Mouse (Mus musculus): ENCODE results near the gene Kng2.
"Not testable (repeated sequence)": the region's sequence is repeated elsewhere in the genome, so short reads cannot be mapped to it uniquely, and the experiment has no call there.

The Kng2 gene

GRCm38 (mm10) chr16:23028966-23029600 lies at the start of gene Kng2:
Gene Kng2 (minus strand): TSS chr16:23029482.
- DNase-seq (ENCODE audit: low read depth): peak; percentile 25

- not testable (repeated sequence) for DNase-seq (ENCODE audit: low read depth)
Measured at GRCm38 (mm10) chr16:23077516-23077915, 48.2 kb upstream of the Kng2 start.

GRCm38 (mm10) chr16:23060781-23061325 lies 31.6 kb upstream of the Kng2 start:
- not testable (repeated sequence) for DNase-seq (ENCODE audit: low read depth)

- DNase-seq (ENCODE audit: low read depth): not testable (repeated sequence)
Measured at GRCm38 (mm10) chr16:23059630-23060029, 30.3 kb upstream of the Kng2 start.

- not testable (repeated sequence) for DNase-seq (ENCODE audit: low read depth)
Measured at GRCm38 (mm10) chr16:23057668-23058447, 28.6 kb upstream of the Kng2 start, which contains the start of gene Kng1. Gene Kng1 (plus strand): TSS chr16:23057865.

GRCm38 (mm10) chr16:23046319-23046718 lies 17.0 kb upstream of the Kng2 start:
- no peak for DNase-seq (ENCODE audit: low read depth)

- no peak for DNase-seq (ENCODE audit: low read depth)
Measured at GRCm38 (mm10) chr16:23040876-23041275, 11.6 kb upstream of the Kng2 start.

GRCm38 (mm10) chr16:23039281-23039680 lies 10.0 kb upstream of the Kng2 start:
- no peak for DNase-seq (ENCODE audit: low read depth)

GRCm38 (mm10) chr16:23037744-23038143 lies 8.5 kb upstream of the Kng2 start:
- DNase-seq (ENCODE audit: low read depth): no peak

GRCm38 (mm10) chr16:23033673-23034072 lies 4.4 kb upstream of the Kng2 start:
- DNase-seq (ENCODE audit: low read depth): no peak

- DNase-seq (ENCODE audit: low read depth): peak; percentile 21
Measured at GRCm38 (mm10) chr16:23030673-23031435, 1.6 kb upstream of the Kng2 start.

GRCm38 (mm10) chr16:23027341-23027740 lies 1.9 kb downstream of the Kng2 start:
- not testable (repeated sequence) for DNase-seq (ENCODE audit: low read depth)

- DNase-seq (ENCODE audit: low read depth): no peak
Measured at GRCm38 (mm10) chr16:23026582-23026981, 2.7 kb downstream of the Kng2 start.

- DNase-seq (ENCODE audit: low read depth): no peak
Measured at GRCm38 (mm10) chr16:23025111-23025510, 4.2 kb downstream of the Kng2 start.

- not testable (repeated sequence) for DNase-seq (ENCODE audit: low read depth)
Measured at GRCm38 (mm10) chr16:23020571-23020970, 8.7 kb downstream of the Kng2 start.

- DNase-seq (ENCODE audit: low read depth): not testable (repeated sequence)
Measured at GRCm38 (mm10) chr16:23014645-23015044, 14.6 kb downstream of the Kng2 start.

GRCm38 (mm10) chr16:23013786-23014185 lies 15.5 kb downstream of the Kng2 start:
- DNase-seq (ENCODE audit: low read depth): peak; percentile 5

- DNase-seq (ENCODE audit: low read depth): not testable (repeated sequence)
Measured at GRCm38 (mm10) chr16:22996951-22997350, 32.3 kb downstream of the Kng2 start.

- peak; percentile 27 for DNase-seq (ENCODE audit: low read depth)
Measured at GRCm38 (mm10) chr16:22967383-22968030, 61.8 kb downstream of the Kng2 start.

GRCm38 (mm10) chr16:22963293-22963692 lies 66.0 kb downstream of the Kng2 start:
- no peak for DNase-seq (ENCODE audit: low read depth)

GRCm38 (mm10) chr16:22962256-22962655 lies 67.0 kb downstream of the Kng2 start:
- DNase-seq (ENCODE audit: low read depth): no peak

GRCm38 (mm10) chr16:22961073-22961472 lies 68.2 kb downstream of the Kng2 start:
- no peak for DNase-seq (ENCODE audit: low read depth)
